Mouse (Mus musculus): ENCODE results near the gene Ltb. TPM values are rescaled to one million over a fixed set of nuclear protein-coding genes. Genes with fewer than 3 reads are reported as not detected.

Gene Ltb
- polyA plus RNA-seq, 1 experiment: 0.09 TPM

DNA sequence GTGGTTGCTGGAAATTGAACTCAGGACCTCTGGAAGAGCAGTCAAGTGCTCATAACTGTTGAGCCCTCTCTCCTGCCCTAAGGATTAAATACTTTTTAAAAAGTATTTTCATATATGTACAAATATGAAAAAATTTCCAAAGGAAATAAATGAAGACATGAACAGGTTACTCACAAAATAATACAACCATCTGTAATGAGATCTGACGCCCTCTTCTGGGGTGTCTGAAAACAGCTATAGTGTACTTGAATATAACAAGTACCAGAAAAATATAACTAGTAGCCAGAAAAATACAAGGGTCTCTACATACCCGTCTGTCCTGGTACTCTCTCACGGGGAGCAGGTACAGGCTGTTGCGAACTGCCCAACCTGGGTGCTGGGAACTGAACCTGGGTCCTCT, 30.4 kb downstream of the Ltb start:
- TF ChIP-seq GATA1 (IDR thresholded peaks at IDR 0.05; ENCODE audit: low read length): no peak

DNA sequence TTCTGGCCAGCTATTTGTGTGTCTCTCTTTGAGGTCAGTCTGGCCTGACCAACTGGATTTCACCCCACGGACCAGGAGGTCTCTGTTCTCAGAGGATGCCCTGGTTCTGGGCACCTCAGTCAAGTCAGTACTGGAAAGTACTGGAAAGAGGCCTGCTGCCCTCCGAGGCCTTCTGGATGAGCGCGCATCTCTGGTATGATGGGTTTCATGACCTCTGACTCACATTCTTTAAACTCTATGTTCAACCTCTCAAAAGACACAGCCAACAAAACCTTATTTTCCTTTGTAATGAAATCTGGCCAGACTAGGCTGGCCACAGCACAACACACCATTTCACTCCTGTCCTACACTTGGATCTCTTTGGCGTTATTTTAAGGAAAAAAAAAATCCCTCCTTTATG, 31.2 kb downstream of the Ltb start:
- no peak for TF ChIP-seq GATA1 (IDR thresholded peaks at IDR 0.05; ENCODE audit: low read length)

DNA sequence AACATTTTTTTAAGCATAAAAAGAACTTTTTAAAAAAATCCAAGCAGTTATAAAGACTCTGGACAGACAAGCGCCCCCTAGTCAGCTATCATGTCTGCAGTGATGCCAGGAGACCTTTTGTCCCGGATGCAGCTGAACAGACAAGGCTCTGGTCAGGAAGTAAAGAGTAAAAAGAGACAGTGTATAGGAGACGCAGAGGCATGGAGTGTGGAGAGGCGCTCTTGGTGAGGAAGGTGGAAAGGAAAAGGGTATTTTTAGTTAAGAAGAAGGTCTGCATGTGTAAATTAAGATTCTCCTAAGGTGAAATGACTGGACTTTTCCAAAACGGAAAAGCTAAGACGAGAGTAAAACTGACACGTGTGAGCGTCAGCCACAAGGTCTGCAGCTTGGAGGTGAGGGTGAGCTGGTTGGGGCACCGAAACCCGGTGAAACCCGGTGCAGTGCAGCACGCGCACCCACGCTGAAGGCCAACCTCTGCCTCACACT, 32.4 kb downstream of the Ltb start:
- no peak for TF ChIP-seq GATA1 (IDR thresholded peaks at IDR 0.05; ENCODE audit: low read length)

DNA sequence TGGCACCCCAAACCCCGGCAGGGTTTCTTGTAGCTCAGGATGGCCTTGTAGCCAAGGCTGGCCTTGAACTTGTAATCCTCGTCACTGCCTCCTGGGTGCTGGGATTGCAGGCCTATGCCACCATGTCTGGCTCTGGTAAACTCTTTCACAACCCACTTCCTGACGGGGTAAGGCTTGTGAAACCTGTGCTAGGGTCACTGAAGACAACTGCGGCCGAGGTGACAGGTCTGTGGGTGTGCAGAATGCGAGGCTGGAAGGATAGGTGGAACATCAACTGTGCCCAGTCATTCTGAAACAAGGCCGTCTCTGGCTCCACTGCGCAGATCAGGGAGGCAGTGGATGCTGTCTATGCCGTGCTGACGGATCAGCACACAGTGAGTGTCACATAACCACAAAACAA, 36.8 kb downstream of the Ltb start:
- TF ChIP-seq GATA1 (IDR thresholded peaks at IDR 0.05; ENCODE audit: low read length): no peak

DNA sequence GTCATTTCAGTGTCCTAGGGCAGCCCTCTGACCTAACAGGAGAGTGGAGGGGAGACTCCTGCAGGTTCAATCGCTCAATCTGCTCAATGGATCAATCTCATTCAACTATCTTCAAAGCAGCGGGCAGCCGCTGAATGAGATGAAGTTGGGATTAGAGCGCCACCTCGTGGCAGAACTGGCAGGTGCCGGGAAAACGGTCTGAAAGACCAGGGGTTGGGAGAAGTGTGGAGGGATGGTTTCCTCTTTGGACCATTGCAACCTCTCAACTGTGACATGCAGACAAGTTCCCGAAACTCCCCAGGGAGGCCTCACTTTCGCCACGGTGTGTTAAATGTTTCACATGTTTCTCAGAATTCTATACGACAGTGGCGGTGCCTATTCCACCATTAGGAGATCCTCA, 37.8 kb downstream of the Ltb start:
- TF ChIP-seq GATA1 (IDR thresholded peaks at IDR 0.05; ENCODE audit: low read length): no peak

DNA sequence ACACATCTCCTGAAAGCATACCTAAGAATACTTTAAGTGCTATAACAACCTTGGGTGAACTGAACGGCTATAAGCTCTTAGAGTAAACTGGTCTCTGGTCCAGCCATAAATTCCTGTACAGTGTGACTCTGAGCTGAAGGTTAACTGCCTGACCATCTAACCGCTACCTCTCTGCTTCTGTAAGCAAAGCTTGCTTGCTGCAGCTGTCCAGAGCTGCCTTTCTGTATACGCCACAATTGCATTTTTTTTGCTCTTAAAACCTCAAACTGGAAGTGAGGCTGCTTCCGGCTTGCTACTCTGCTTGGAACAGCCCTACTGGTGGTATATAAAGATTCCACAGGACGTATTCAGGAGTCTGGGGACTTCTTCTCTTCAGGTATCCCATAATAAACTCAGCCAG, 38.4 kb downstream of the Ltb start:
- TF ChIP-seq GATA1 (IDR thresholded peaks at IDR 0.05; ENCODE audit: low read length): no peak

DNA sequence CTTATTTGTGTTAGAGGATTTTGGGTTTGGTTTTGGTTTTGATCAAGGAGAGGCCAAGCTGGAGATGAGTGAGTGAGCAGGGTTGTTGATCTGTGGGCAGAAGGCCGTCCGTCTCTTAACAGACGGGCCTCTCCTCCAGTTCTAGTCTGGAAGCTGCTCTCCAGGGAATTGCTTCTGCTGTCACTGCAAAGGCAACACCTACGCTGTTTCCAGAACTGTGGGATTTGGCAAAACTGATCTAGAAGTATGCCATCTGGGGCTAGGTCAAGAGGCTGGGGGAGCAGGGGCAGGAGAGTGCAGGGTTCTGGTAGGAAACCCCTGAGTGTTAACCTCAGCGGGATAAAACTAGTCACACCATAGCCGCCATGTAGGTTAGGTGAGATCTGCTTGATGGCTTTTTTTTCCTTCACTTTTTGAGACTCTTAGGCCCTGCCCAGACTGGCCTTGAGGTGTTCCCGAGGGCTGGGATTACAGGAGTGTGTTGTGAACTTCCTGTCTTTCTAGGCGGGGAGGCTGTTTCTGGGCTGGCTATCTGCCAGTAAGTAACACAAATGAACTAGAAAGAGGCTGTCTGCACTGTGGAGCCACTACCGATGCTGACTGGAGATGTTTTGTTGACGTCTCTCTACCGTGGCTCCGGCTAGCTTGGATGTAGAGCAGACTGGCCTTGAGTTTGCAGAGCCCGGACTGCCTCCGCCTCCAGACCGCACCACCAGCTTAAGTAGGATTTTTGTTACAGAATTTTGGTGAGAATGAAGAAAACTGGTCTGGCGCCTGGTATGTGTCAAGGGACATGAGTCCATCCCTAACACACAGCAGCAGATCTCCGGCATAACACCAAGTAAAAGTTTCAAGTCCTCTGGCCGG, 39.1 kb downstream of the Ltb start, which contains the start of gene Atp6v1g2:
Gene Atp6v1g2, plus strand, starts transcription at position 547 of the 867 bp plus-strand sequence.
- no peak for TF ChIP-seq GATA1 (IDR thresholded peaks at IDR 0.05; ENCODE audit: low read length)

DNA sequence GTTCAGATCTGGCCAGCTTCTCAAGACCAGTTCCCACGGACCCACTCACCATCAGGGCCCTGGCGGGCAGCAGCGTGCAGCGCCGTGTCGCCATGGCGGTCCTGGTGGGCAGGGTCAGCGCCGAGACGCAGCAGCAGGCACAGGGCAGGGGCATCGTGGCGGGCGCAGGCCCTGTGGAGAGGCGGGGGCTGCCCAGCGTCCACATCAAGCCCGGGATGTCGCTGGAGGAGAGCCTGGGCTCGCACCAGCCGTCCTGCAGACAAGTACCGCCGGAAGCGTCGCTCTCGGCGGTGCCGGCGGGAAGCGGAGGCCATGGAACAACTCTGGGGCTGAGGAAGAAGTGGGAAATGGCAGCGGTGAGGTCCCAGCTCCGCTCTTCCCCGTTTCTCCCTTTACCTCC, 40.7 kb downstream of the Ltb start:
- no peak for TF ChIP-seq GATA1 (IDR thresholded peaks at IDR 0.05; ENCODE audit: low read length)

DNA sequence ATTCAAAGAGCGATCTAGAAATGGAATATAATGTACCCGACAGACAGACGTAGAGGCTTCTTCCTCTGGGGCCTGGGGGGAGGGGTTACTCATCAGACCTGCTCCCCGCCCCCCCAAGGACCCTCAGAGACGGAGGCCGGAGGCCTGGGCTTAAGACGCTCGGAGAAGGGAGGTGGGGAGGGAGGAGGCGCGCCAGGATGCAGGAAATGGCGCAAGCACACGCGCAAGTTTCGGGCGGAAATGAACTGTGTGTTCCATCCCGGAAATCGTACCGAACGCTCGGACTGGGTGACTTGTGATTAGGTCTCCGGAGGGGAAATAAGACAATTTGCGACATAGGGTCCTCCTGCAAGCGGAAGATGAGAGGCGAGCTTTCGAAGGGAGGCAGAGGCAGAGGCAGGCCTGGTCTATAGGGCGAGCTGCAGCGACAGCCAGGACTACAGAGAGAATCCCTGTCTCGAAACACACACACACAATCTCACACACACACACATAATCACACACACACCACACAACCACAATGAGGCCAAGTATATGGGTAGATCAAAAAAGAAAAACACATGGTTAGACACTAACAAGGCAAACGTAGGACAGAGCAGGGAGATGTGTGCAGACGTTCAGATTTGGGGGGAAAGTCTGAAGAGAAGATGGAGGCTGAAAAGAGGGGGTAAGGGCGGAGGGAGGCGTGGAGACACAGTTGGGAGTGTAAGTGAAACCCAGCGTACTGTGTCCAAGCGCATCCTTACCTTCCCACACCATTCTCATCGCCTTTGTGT, 41.6 kb downstream of the Ltb start, which contains the start of gene Nfkbil1:
Gene Nfkbil1, minus strand, starts transcription at position 179 of the 776 bp plus-strand sequence.
- TF ChIP-seq GATA1 (IDR thresholded peaks at IDR 0.05; ENCODE audit: low read length): no peak

DNA sequence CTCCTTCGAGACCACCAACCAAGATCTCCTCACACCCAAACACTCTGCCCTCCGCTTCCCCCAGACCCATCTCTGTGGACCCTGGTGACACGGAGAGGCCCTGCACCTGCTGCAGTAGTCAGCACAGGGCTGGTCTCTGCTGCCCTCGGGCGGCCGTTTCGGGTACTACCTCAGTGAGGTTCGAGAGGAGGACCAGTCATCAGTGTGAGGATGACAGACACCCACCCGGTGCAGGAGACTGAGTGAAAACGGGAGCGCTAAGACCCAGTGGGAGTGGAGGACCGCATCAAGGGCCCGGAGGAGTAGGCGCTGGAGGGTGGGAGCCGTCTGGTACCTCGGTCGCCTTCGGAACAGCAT, 42.1 kb downstream of the Ltb start:
- no peak for TF ChIP-seq GATA1 (IDR thresholded peaks at IDR 0.05; ENCODE audit: low read length)

DNA sequence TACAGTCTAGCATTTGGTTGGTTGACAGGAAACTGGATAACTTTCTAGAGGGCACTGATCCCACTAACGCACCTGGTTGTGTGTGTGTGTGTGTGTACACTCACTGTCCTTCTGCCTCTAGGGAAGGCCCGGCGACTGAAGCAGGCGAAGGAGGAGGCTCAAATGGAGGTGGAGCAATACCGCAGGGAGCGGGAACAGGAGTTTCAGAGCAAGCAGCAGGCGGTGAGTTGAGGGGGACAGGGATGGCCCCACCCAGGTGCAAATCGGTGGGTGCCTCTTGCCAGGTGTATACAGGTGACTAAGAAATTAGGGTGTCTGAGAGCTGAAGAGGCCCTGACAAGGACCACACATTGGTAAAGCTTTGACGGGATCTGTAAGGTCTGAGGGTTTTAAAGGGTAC, 42.8 kb downstream of the Ltb start:
- no peak for TF ChIP-seq GATA1 (IDR thresholded peaks at IDR 0.05; ENCODE audit: low read length)

DNA sequence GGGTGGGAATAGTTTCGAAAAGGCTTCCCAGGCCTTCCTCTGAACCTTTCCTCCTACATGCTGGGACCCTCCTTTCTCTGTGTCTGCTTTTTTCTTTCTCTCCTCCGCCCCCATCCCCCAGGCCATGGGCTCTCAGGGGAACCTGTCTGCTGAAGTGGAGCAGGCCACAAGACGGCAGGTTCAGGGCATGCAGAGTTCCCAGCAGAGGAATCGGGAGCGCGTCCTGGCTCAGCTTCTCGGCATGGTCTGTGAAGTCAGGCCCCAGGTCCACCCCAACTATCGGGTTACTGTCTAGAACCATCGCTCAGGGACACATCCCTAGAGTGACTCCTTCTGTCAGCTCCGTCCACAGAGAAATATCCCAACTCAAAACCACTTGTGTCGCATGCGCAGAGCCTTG, 43.3 kb downstream of the Ltb start:
- TF ChIP-seq GATA1 (IDR thresholded peaks at IDR 0.05; ENCODE audit: low read length): no peak

DNA sequence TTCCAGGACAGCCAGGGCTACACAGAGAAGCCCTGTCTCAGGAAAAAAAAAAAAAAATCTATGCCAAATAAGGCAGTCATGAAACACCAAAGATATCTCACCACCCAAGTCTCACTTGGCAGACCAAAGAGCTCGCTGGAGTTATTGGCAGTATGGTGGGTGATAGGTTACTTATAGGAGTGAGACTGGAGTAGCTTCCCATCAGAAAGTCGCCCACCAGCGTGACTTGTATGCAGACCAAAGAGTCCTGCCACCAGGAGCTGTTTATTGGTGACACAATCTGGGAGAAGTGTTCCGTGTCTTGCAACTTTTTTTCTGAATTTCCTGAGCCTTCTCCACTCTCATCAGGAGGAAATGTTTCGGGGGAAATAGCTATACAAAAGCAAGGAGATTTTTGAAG, 45.5 kb downstream of the Ltb start:
- TF ChIP-seq GATA1 (IDR thresholded peaks at IDR 0.05; ENCODE audit: low read length): no peak

DNA sequence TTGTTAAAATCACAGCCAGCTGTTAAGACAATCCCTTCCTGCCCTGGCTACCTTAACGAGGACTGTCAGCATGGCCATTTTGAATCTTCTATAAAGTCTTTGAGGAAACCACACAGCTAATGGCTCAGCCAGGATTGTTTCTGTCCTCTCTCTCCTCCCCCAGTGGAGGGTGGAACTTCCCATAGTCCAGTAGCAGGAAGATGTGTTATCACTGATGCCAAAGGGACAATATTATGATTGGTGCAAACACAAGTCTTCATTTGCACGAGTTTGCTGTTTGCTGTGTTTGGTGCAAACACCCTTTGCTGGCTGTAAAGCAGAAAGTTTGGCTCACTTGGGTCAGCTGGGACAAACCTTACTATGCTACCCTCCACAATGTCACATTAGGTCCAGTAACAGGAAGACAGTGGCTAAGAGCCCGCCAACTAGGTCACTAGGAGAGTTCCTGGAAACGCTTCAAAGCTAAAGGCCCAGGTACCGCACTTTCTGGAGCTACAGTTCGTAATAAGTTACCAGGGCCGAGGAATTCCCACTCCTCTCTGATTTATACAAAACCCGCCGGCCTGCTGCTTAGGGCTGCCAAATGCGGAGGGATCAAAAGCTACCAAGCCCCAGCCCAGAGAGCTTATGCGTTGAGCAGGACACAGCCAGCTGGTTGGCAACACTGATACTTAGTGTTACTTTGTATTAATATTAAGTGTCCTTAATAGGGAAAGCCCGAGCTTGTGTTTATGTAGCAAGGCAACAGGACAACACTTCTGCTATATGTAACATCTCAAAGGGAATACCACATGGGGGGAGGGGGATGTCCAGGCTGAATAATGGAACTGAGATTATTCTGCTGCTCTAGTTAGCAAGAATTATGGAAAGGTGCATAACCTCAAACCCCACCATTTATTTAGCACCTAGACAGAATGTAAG, 46.4 kb downstream of the Ltb start:
- no peak for TF ChIP-seq GATA1 (IDR thresholded peaks at IDR 0.05; ENCODE audit: low read length)

DNA sequence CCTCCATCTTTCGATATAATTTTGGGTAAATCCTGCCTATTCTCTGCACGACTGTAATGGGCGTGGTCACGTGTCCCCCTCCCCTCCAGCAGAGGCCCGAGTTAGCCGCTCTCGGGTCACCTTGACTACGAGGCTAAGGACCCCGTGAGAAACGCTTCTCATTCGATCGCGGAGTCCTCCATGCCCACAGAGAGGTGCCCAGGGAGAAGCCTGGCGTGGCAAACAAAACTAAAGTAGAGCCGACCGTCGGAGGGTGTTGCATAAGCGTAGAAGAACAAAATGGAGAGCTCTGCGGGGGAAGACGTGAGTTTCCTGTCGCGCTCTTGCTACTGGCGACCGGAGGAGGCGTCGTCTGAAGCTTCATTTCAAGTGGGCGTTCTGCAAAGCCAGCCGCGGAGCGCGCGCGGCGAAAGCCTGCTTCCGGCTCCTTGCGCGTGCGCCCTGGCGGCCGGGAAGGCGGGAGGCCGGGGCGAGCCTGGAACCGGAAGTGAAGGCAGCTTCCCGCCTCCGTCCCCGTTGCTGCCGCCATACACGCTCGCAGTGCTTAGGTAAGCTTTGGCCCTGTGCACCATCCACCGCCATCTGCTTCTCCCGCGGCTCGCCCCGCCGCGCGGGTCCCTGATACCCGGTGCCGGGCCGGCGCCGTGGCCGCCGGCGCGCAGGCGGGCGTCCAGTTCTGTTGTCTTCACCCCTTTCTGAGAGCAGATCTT, 47.2 kb downstream of the Ltb start, which contains the start of gene Ddx39b:
Gene Ddx39b, plus strand, starts transcription at position 442 of the 710 bp plus-strand sequence.
- no peak for TF ChIP-seq GATA1 (IDR thresholded peaks at IDR 0.05; ENCODE audit: low read length)

Measured in G1E-ER4 (cell line).